Mouse (Mus musculus) liver, embryonic 16.5 days (tissue): Measurements from ENCODE around the gene Prl2b1. TPM values are rescaled to one million over a fixed set of nuclear protein-coding genes. Genes with fewer than 3 reads are reported as not detected.

Experiments
- polyA plus RNA-seq: library from polyadenylated mRNA; unstranded; fragments of >200 nt; fragmentation: Nextera tagmentation; extraction: Ambion mirVana; gene quantifications from 2 replicates; pipeline ENCODE4 v1.2.1, GENCODE M21; 2015

Gene Prl2b1
- polyA plus RNA-seq, 1 experiment from 2014 or later = not detected

Other genes with a start within 250 kb of the Prl2b1 start
- gene Prl3d3, start 234.1 kb downstream of the Prl2b1 start, polyA plus RNA-seq = not detected in 2 replicates
- not detected in 2 replicates for gene Prl3c1, start 194.2 kb downstream of the Prl2b1 start, polyA plus RNA-seq
- gene Prl3b1, start 149.0 kb downstream of the Prl2b1 start, polyA plus RNA-seq = not detected in 2 replicates
- not detected in 2 replicates for gene Prl3a1, start 131.4 kb downstream of the Prl2b1 start, polyA plus RNA-seq
- gene Prl6a1, start 78.2 kb downstream of the Prl2b1 start, polyA plus RNA-seq = not detected in 2 replicates
- gene Prl8a2, start 45.2 kb downstream of the Prl2b1 start, polyA plus RNA-seq = not detected in 2 replicates
- gene Prl8a6, start 47.8 kb upstream of the Prl2b1 start, polyA plus RNA-seq = not detected in 2 replicates
- gene Prl8a8, start 122.4 kb upstream of the Prl2b1 start, polyA plus RNA-seq = not detected in 2 replicates
- gene Prl8a9, start 173.8 kb upstream of the Prl2b1 start, polyA plus RNA-seq = not detected in 2 replicates
- gene Prl8a1, start 191.3 kb upstream of the Prl2b1 start, polyA plus RNA-seq = not detected in 2 replicates
- gene Prl7b1, start 219.7 kb upstream of the Prl2b1 start, polyA plus RNA-seq = not detected in 2 replicates